Mouse (Mus musculus): ENCODE data around the gene Vtn. TPM values are rescaled to one million over a fixed set of nuclear protein-coding genes. Genes with fewer than 3 reads are reported as not detected.

Vtn gene
- total RNA-seq (2018; cell fraction: chromatin; rRNA removed) = not detected
- total RNA-seq (2018; cell fraction: cytosol; rRNA removed) = not detected
- total RNA-seq (2018; cell fraction: nucleus; rRNA removed) = not detected
- not detected in 3 replicates for polyA plus RNA-seq (2018)

DNA sequence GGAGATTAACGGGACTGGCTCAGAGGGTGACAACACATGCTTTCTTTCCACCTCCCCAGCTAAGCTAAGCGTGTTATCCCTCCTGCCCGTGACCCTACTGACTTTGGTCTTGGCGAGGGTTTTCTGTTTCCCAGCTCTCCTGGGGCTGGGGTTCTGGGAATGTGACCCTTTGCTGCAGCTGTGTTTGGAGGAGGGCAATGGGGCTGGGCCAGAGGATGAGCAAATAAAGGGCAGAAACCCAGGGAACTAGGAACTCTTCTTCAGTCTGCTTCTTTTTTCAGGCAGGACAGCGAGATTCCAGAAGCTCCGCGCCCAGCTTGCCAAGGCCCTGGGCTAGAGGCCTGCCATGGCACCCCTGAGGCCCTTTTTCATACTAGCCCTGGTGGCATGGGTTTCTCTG is at the start of gene Vtn:
Vtn (plus strand) TSS at position 88 of the 400 bp plus-strand sequence.
- Histone ChIP-seq H3K4me3 (ENCODE audit: inconsistent target) (peak within 1 kb of the TSS; percentile 23; the same call in 1 of the 2 replicates), H3K27ac (no peak within 1 kb of the TSS), H3K36me3 (ENCODE audit: inconsistent target) (no peaks in the 10 kb centered on the region), H3K79me2 (ENCODE audit: inconsistent target) (no peaks in the 10 kb centered on the region)
- 84% methylated on average over 7 of the region's 7 CpGs for WGBS (ENCODE audit: missing documents)

DNA sequence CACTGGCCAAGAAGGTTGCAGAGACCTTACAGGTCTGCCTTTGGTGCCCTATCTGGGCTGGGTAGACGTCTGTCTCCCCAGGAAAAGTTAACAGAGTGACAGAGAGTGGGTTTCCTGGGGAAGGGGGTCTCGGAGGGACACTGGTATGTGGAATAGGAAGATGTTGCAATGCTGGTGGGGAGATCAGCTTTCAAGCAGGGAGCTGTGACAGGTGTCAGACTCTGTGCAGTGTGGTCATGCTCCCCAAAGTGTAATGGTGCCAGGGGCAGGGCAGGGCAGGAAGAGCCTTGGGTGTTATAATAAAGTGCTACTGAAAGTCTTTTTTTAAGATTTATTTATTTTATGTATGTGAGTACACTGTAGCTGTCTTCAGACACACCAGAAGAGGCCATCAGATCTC is 48.6 kb upstream of the Vtn start:
- Histone ChIP-seq H3K79me2 (ENCODE audit: inconsistent target) (no peaks in the 10 kb centered on the region), H3K27ac (no peak overlapping the region), H3K36me3 (ENCODE audit: inconsistent target) (no peaks in the 10 kb centered on the region), H3K4me3 (ENCODE audit: inconsistent target) (no peak overlapping the region)
- 0% methylated on average over 2 of the region's 2 CpGs for WGBS (ENCODE audit: missing documents)

DNA sequence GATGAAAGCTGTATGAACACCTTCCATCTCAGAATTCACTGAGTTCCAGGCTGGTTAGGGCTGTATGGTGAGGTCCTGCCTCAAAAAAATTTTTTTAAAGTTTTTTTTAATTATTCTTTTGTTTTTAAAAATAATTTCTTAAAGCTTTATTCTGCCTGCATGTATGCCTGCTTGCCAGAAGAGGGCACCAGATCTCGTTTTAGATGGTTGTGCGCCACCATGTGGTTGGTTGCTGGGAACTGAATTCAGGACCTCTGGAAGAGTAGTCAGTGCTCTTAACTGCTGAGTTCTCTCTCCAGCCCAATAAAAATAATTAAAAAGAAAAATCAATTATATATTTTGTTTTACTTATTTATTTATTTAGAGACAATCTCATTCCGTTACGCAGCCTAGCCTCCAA is 45.2 kb upstream of the Vtn start:
- H3K79me2 ChIP-seq (ENCODE audit: inconsistent target) = no peaks in the 10 kb centered on the region
- no peak overlapping the region for H3K4me3 ChIP-seq (ENCODE audit: inconsistent target)
- no peak overlapping the region for H3K27ac ChIP-seq
- WGBS (ENCODE audit: missing documents) = 20% methylated on average over 4 of the region's 4 CpGs
- H3K36me3 ChIP-seq (ENCODE audit: inconsistent target) = no peaks in the 10 kb centered on the region

DNA sequence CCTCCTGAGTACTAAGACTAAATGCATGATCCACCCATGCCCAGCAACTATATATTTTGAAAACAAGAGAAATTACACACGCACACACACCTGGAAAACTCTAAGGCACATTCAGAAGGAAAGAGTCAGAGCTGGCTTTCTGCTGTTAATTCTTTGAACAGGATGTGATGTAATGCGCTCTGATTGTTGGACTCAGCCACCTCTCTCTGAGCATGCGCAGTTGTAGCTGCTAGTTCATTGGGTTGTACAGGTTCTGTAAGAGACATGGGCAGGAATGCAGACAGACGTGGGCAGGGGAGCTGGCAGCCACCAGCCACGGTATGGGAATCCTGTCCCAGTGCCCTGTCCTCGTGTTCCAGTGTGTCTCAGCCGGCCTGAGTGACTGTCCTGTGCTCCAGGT is 44.6 kb upstream of the Vtn start:
- Histone ChIP-seq H3K36me3 (ENCODE audit: inconsistent target) (no peaks in the 10 kb centered on the region), H3K27ac (no peak overlapping the region), H3K4me3 (ENCODE audit: inconsistent target) (no peak overlapping the region), H3K79me2 (ENCODE audit: inconsistent target) (no peaks in the 10 kb centered on the region)
- 71% methylated on average over 6 of the region's 7 CpGs for WGBS (ENCODE audit: missing documents)

DNA sequence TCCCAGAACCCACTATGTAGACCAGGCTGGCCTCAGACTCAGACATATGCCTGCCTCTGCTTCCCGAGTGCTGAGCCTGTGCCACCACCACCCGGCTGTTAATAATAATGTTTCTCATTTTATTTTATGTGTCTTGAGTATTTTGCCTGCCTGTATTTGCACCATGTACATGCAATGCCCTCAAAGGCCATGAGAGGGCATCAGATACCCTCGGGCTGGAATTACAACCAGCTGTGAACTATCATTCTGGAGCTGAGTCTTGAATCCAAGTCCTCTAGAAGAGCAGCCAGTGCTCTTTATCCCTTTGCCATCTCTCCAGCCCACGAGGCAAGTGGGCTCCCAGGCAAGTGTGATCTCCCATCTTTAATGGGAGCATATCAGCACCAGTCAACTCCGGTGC is 43.6 kb upstream of the Vtn start:
- Histone ChIP-seq H3K79me2 (ENCODE audit: inconsistent target) (no peaks in the 10 kb centered on the region), H3K4me3 (ENCODE audit: inconsistent target) (no peak overlapping the region)
- 33% methylated on average over 5 of the region's 5 CpGs for WGBS (ENCODE audit: missing documents)

DNA sequence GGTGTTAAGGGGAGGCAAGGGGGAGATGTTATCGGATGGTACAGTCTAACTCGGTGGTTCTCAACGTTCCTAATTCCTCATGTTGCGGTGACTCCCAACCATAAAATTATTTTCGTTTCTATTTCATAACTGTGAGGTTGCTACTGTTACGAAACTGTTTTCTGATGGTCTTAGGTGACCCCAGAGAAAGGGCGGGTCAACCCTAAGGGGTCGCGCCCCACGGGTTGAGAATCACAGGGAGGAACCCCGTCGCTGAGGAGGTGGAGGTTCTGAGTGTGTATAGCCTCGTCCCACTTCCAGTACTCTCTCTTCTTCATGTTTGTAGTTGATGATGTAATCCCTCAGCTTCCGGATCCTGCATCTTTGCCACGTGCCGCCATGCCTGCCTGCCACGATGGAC is 40.2 kb upstream of the Vtn start:
- WGBS (ENCODE audit: missing documents) = 13% methylated on average over 17 of the region's 17 CpGs
- Histone ChIP-seq H3K4me3 (ENCODE audit: inconsistent target) (no peak overlapping the region), H3K27ac (no peak overlapping the region), H3K36me3 (ENCODE audit: inconsistent target) (no peaks in the 10 kb centered on the region), H3K79me2 (ENCODE audit: inconsistent target) (no peaks in the 10 kb centered on the region)

More for the DNA sequence above, 43.6 kb upstream of the Vtn start:
- H3K27ac ChIP-seq = no peak overlapping the region
- H3K36me3 ChIP-seq (ENCODE audit: inconsistent target) = no peaks in the 10 kb centered on the region

DNA sequence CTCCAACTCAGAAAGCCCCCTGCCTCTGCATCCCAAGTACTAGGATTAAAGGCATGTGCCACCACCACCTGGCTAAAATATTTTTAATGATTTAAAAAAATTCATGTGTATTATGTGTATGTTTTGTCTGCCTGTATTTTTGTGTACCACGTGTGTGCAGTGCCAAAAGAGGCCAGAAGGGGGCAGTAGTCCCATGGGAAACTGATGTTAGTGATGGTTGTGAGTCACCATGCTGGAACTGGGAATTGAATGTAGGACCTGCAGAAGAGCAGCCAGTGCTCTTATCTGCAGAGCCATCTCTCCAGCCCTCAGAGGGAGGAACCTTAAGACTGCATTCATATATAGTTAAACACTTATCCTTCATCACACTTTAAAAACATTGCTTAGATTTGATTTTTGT is 37.0 kb upstream of the Vtn start:
- WGBS (ENCODE audit: missing documents) = 88% methylated on average over 1 of the region's 1 CpGs

GRCm38 (mm10) chr11:78462669-78463068 is 36.2 kb upstream of the Vtn start:
- H3K79me2 ChIP-seq (ENCODE audit: inconsistent target) = no peaks in the 10 kb centered on the region
- no peak overlapping the region for H3K27ac ChIP-seq
- no peaks in the 10 kb centered on the region for H3K36me3 ChIP-seq (ENCODE audit: inconsistent target)
- no peak overlapping the region for H3K4me3 ChIP-seq (ENCODE audit: inconsistent target)
- 89% methylated on average over 4 of the region's 5 CpGs for WGBS (ENCODE audit: missing documents)

More for the DNA sequence above, 37.0 kb upstream of the Vtn start:
- Histone ChIP-seq H3K36me3 (ENCODE audit: inconsistent target) (no peaks in the 10 kb centered on the region), H3K27ac (no peak overlapping the region), H3K79me2 (ENCODE audit: inconsistent target) (no peaks in the 10 kb centered on the region), H3K4me3 (ENCODE audit: inconsistent target) (no peak overlapping the region)

GRCm38 (mm10) chr11:78463286-78464036 is 35.4 kb upstream of the Vtn start:
- no peak overlapping the region for H3K27ac ChIP-seq
- no peak overlapping the region for H3K4me3 ChIP-seq (ENCODE audit: inconsistent target)
- no peaks in the 10 kb centered on the region for H3K36me3 ChIP-seq (ENCODE audit: inconsistent target)
- WGBS (ENCODE audit: missing documents) = 83% methylated on average over 13 of the region's 13 CpGs
- H3K79me2 ChIP-seq (ENCODE audit: inconsistent target) = no peaks in the 10 kb centered on the region

DNA sequence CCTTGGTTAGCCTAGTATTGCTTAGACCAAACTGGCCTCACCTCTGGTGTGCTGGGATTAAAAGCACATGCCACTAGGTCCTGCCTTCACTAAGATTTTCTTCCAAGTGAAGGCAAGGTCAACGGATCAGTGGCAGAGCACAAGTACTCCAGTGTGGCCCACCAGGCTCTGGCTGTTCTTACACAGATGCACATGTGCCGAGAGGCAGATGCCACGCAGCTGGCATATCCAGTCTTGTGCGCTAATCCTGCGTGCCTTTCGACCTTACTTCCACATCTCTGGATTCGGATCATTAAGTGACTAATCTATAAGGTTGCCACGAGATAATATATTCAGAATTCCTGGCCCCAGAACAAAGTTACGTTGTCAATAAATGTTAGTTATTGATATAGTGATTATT is 33.8 kb upstream of the Vtn start:
- Histone ChIP-seq H3K4me3 (ENCODE audit: inconsistent target) (no peak overlapping the region), H3K27ac (no peak overlapping the region), H3K36me3 (ENCODE audit: inconsistent target) (no peaks in the 10 kb centered on the region), H3K79me2 (ENCODE audit: inconsistent target) (no peaks in the 10 kb centered on the region)
- WGBS (ENCODE audit: missing documents) = 56% methylated on average over 9 of the region's 9 CpGs

- 1% methylated on average over 41 of the region's 41 CpGs for WGBS (ENCODE audit: missing documents)
- H3K4me3 ChIP-seq (ENCODE audit: inconsistent target) = peak within 1 kb of the TSS; percentile 41
- H3K79me2 ChIP-seq (ENCODE audit: inconsistent target) = no peaks in the 10 kb centered on the region
- 0 out of 2 replicates have a peak within 1 kb of the TSS, but pooled peaks have one; percentile 12 for H3K27ac ChIP-seq
- H3K36me3 ChIP-seq (ENCODE audit: inconsistent target) = no peaks in the 10 kb centered on the region
These were observed 33.2 kb upstream of the Vtn start, which contains the start of gene Slc46a1 for GRCm38 (mm10) chr11:78465568-78466180. Gene Slc46a1, plus strand, starts transcription at chr11:78465697.

- Histone ChIP-seq H3K27ac (no peak overlapping the region), H3K36me3 (ENCODE audit: inconsistent target) (no peaks in the 10 kb centered on the region), H3K4me3 (ENCODE audit: inconsistent target) (peak overlapping the region; percentile 41; the same call in 1 of the 2 replicates), H3K79me2 (ENCODE audit: inconsistent target) (no peaks in the 10 kb centered on the region)
- 83% methylated on average over 23 of the region's 23 CpGs for WGBS (ENCODE audit: missing documents)
These were observed 32.5 kb upstream of the Vtn start for GRCm38 (mm10) chr11:78466242-78466912.

GRCm38 (mm10) chr11:78467515-78467914 is 31.4 kb upstream of the Vtn start:
- no peaks in the 10 kb centered on the region for H3K79me2 ChIP-seq (ENCODE audit: inconsistent target)
- 91% methylated on average over 6 of the region's 7 CpGs for WGBS (ENCODE audit: missing documents)
- H3K27ac ChIP-seq = no peak overlapping the region
- no peak overlapping the region for H3K4me3 ChIP-seq (ENCODE audit: inconsistent target)
- no peaks in the 10 kb centered on the region for H3K36me3 ChIP-seq (ENCODE audit: inconsistent target)

GRCm38 (mm10) chr11:78467932-78468331 is 31.0 kb upstream of the Vtn start:
- 71% methylated on average over 3 of the region's 3 CpGs for WGBS (ENCODE audit: missing documents)
- H3K79me2 ChIP-seq (ENCODE audit: inconsistent target) = no peaks in the 10 kb centered on the region
- no peak overlapping the region for H3K27ac ChIP-seq
- H3K4me3 ChIP-seq (ENCODE audit: inconsistent target) = no peak overlapping the region
- H3K36me3 ChIP-seq (ENCODE audit: inconsistent target) = no peaks in the 10 kb centered on the region
